In genomic region chr9:32181170-32181569, GRCm38 (mm10) we compare ENCODE assay signal across 20 mouse cellular contexts.
A peak's percentile ranks its signal among the peaks of the same experiment; 100 is the strongest.
DNase-seq lines count a peak whose midpoint lies in the region; ATAC-seq lines count a peak whose summit lies in the region.
"Had no signal": no experiment of that assay in that cellular context is flagged by ENCODE, and none has a peak within 500 bp of the region (broad histone marks: within the 10 kb centered on the region; RNA-seq: fewer than 3 reads in every experiment).

No protein-coding gene starts in this region.

- peak; percentile 97 for ATAC-seq in granulocyte monocyte progenitor cell, adult 5-6 weeks (replicated peaks; ENCODE audit: poor library complexity, severe bottlenecking)
- ATAC-seq in megakaryocyte, adult 5-6 weeks (ENCODE audit: poor library complexity, severe bottlenecking): 0 out of 2 replicates have a peak, but pooled peaks have one; percentile 49
- ATAC-seq: forebrain, embryonic 14.5 days; forebrain, embryonic 16.5 days had no signal

- DNase-seq in A20 (ENCODE audit: low read depth, low spot score) (peak; percentile 24), MEL-GATA-1-ER (ENCODE audit: extremely low read depth, low read depth) (peak; percentile 22)
- no peak for DNase-seq in gastrocnemius, postnatal 25 days
- no peak for DNase-seq in spleen, postnatal 10 days (ENCODE audit: low spot score in 2 of 2)
- no peak for DNase-seq in kidney, postnatal 25 days
- no peak for DNase-seq in embryo, embryonic 10.5 days (ENCODE audit: low spot score)
- DNase-seq: adrenal gland, adult 2 months; adrenal gland, postnatal 10 days; adrenal gland, postnatal 25 days; cerebellum, adult 11 months; cerebellum, adult 18-20 months; cerebellum, adult 8-10 months; cerebellum, adult 9-11 months; cerebellum, postnatal 14 days; cerebellum, postnatal 36 days; embryo, embryonic 11 days had no signal

Comparison
In these comparisons a context has a peak if more than half of its experiments do, and no peak if none do; other contexts are left out.
1. DNase-seq: peak in A20 (single experiment) and MEL-GATA-1-ER (single experiment); none in gastrocnemius, postnatal 25 days (single experiment), spleen, postnatal 10 days (0 of 2), kidney, postnatal 25 days (0 of 2) and embryo, embryonic 10.5 days (single experiment).